Mouse (Mus musculus) liver, embryonic 15.5 days (tissue): Measurements from ENCODE around the gene Foxp1. TPM values are rescaled to one million over a fixed set of nuclear protein-coding genes. Genes with fewer than 3 reads are reported as not detected.

ENCODE experiments used
- ATAC-seq: fragments of 200-750 bp; cut with Nextera tagmentation; 2 replicates; pipeline ENCODE4 v1.8.0; 2017; ENCODE audit warnings: moderate number of reproducible peaks, mild to moderate bottlenecking, moderate library complexity; ENCODE audit not compliant: insufficient read depth
- H3K27ac ChIP-seq: fragments of 300-500 bp; sonication (generic); replicated peaks from 2 replicates; pipeline ENCODE4 v1.5.1; 2015; ENCODE audit warnings: mild to moderate bottlenecking, inconsistent platforms
- H3K27me3 ChIP-seq: fragments of 300-500 bp; sonication (generic); 2 replicates; pipeline ENCODE4 v1.6.1; 2015; ENCODE audit warnings: mild to moderate bottlenecking, inconsistent platforms
- H3K36me3 ChIP-seq: fragments of 300-500 bp; sonication (generic); replicated peaks from 2 replicates; pipeline ENCODE4 v1.6.1; 2015; ENCODE audit warnings: moderate library complexity, mild to moderate bottlenecking, inconsistent platforms
- H3K4me1 ChIP-seq: fragments of 300-500 bp; sonication (generic); replicated peaks from 2 replicates; pipeline ENCODE4 v1.6.1; 2015; ENCODE audit warnings: inconsistent platforms
- H3K4me2 ChIP-seq: fragments of 300-500 bp; sonication (generic); 2 replicates; pipeline ENCODE4 v1.6.1; 2015; ENCODE audit warnings: moderate library complexity, mild to moderate bottlenecking, inconsistent platforms
- H3K4me3 ChIP-seq: fragments of 300-500 bp; sonication (generic); replicated peaks from 2 replicates; pipeline ENCODE4 v1.5.1; 2015; ENCODE audit warnings: mild to moderate bottlenecking, inconsistent platforms
- H3K9ac ChIP-seq: fragments of 300-500 bp; sonication (generic); 2 replicates; pipeline ENCODE4 v1.6.1; 2015; ENCODE audit warnings: moderate library complexity, mild to moderate bottlenecking, inconsistent platforms
- H3K9me3 ChIP-seq: fragments of 300-500 bp; sonication (generic); replicated peaks from 2 replicates; pipeline ENCODE4 v1.6.1; 2016; ENCODE audit warnings: inconsistent platforms
- WGBS: fragments of 180-500 bp; shearing (Covaris S2); methylation state at CpG from one replicate; pipeline ENCODE4 v1.1.7; 2015; ENCODE audit warnings: mixed read lengths; ENCODE audit not compliant: insufficient replicate concordance; 5-methylcytosine and 5-hydroxymethylcytosine counted together
- polyA plus RNA-seq: library from polyadenylated mRNA; unstranded; fragments of >200 nt; fragmentation: Nextera tagmentation; extraction: Ambion mirVana; gene quantifications from 2 replicates; pipeline ENCODE4 v1.2.1, GENCODE M21; 2015

Gene Foxp1
- polyA plus RNA-seq, 1 experiment from 2014 or later, result 15.2 TPM

DNA sequence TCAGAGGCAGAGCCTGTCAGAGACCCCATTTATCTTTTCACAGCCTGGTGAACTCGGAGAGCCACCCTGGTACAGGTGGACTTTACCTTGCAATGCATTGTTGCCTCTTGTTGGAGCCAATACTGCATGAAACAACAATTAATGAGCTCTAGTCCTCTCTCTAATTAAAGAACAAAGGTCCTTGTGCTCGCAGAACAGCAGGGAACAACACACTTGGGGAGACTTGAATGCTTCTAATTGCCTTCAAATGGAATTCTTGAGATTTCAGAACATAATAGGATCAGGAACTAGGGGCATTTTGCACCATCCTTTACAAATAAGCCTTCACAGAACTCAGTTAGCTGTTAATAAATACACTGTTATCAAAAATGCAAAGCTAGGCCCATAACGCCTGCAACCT is 418.6 kb downstream of the Foxp1 start:
- ATAC-seq, result no peak
- peaks cover 30% of the 10 kb centered on the region for H3K4me1 ChIP-seq
- H3K9me3 ChIP-seq, result no peaks in the 10 kb centered on the region
- no peak overlapping the region for H3K4me3 ChIP-seq
- no peak overlapping the region for H3K9ac ChIP-seq
- H3K36me3 ChIP-seq, result no peaks in the 10 kb centered on the region
- H3K4me2 ChIP-seq, result no peak overlapping the region
- no peak overlapping the region for H3K27ac ChIP-seq
- WGBS, result 64% methylated on average over 3 of the region's 3 CpGs
- no peaks in the 10 kb centered on the region for H3K27me3 ChIP-seq

DNA sequence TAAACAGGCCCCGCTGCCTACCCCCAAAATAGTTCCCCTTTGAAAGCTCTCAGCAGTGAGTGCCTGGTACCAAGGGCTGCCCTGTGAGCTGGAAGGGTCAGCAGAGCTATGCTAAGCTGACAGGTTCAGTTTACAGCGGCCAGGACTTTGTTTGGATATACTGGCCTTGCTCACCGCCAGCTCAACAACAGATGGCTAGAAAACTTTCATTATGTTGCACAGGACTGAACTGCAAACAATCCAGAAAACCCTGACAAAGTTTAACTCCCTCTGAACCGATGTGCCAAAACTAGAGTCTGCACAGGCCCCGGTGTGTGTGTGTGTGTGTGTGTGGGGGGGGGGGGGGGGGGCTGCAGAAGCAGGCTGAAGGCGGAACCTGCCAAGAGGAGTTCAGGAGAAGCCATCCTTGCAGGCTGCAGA is 421.0 kb downstream of the Foxp1 start:
- peak overlapping the region; percentile 18; the same call in 1 of the 2 replicates for H3K4me2 ChIP-seq
- no peaks in the 10 kb centered on the region for H3K27me3 ChIP-seq
- 42% methylated on average over 6 of the region's 6 CpGs for WGBS
- H3K4me1 ChIP-seq, result peaks cover 28% of the 10 kb centered on the region
- H3K36me3 ChIP-seq, result no peaks in the 10 kb centered on the region
- no peak overlapping the region for H3K9ac ChIP-seq
- no peaks in the 10 kb centered on the region for H3K9me3 ChIP-seq
- H3K27ac ChIP-seq, result peak overlapping the region; percentile 61
- peak; percentile 83 for ATAC-seq
- no peak overlapping the region for H3K4me3 ChIP-seq

DNA sequence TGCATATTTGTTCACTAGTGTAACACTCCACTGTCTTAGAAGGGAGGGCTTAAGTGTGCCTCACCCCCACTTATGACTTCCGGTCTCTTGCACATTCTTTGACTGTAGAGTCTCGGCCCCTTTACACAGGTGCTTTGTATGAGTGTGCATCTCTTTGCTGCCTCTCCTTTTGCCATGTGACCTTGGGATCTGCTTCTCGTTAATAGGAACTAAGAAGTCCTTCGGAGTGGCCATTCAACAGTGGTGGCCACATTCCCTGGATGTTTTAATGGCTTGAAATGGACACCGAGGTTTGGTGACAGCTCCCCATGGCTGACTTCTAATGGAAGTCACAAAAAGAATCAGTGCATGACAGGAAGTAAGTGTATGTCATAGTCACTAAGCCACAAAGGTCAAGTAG is 422.2 kb downstream of the Foxp1 start:
- 0 out of 2 replicates have a peak overlapping the region, but pooled peaks have one; percentile 26 for H3K27ac ChIP-seq
- no peak overlapping the region for H3K4me3 ChIP-seq
- no peaks in the 10 kb centered on the region for H3K36me3 ChIP-seq
- H3K9ac ChIP-seq, result no peak overlapping the region
- H3K27me3 ChIP-seq, result no peaks in the 10 kb centered on the region
- no peak overlapping the region for H3K4me2 ChIP-seq
- 68% methylated on average over 5 of the region's 5 CpGs for WGBS
- peaks cover 23% of the 10 kb centered on the region for H3K4me1 ChIP-seq
- ATAC-seq, result no peak
- no peaks in the 10 kb centered on the region for H3K9me3 ChIP-seq

DNA sequence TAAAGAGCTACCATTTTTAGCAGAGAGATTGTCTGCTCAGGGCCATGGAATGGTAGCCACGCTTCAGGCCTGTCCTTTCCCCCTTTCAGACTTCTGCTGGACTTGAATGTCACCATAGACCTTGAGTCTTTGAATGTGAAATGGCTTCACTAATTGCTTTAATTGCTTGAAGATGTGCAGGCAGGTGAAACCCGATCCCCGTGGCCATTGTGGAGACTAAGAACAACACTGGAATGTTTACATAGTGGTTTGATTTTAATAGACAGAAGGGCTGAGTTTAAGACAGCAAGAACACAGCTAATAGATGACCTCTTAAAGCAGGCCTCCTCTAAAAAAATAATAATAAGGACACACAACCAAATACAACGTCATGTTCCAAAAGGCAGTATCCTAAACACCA is 422.7 kb downstream of the Foxp1 start:
- H3K4me3 ChIP-seq, result no peak overlapping the region
- no peaks in the 10 kb centered on the region for H3K27me3 ChIP-seq
- H3K9ac ChIP-seq, result no peak overlapping the region
- 65% methylated on average over 4 of the region's 4 CpGs for WGBS
- no peaks in the 10 kb centered on the region for H3K9me3 ChIP-seq
- H3K4me1 ChIP-seq, result peaks cover 22% of the 10 kb centered on the region
- no peak for ATAC-seq
- H3K36me3 ChIP-seq, result no peaks in the 10 kb centered on the region
- H3K4me2 ChIP-seq, result no peak overlapping the region
- no peak overlapping the region for H3K27ac ChIP-seq

DNA sequence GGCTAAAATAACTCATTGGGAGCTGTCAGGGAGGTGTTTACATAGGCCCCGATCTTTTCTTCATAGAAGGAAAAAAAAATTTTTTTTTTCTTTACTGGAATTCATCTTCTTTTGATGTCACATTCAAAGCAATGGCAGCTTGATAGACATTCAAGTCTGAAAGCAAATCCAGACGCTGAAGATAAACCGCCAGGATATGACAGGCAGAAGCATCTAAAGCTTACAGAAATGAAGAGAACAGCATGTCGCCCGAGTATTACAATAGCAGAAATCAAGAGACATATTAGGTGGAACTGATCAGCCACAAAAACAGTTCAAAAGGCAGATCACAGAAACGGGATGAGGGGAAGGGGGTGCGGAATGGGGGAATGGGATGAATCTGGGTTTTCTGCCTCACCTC is 425.3 kb downstream of the Foxp1 start:
- H3K27ac ChIP-seq, result no peak overlapping the region
- peaks cover 32% of the 10 kb centered on the region for H3K4me1 ChIP-seq
- no peaks in the 10 kb centered on the region for H3K9me3 ChIP-seq
- H3K9ac ChIP-seq, result no peak overlapping the region
- WGBS, result 59% methylated on average over 7 of the region's 7 CpGs
- no peaks in the 10 kb centered on the region for H3K36me3 ChIP-seq
- H3K4me2 ChIP-seq, result no peak overlapping the region
- no peaks in the 10 kb centered on the region for H3K27me3 ChIP-seq
- H3K4me3 ChIP-seq, result no peak overlapping the region
- ATAC-seq, result no peak

DNA sequence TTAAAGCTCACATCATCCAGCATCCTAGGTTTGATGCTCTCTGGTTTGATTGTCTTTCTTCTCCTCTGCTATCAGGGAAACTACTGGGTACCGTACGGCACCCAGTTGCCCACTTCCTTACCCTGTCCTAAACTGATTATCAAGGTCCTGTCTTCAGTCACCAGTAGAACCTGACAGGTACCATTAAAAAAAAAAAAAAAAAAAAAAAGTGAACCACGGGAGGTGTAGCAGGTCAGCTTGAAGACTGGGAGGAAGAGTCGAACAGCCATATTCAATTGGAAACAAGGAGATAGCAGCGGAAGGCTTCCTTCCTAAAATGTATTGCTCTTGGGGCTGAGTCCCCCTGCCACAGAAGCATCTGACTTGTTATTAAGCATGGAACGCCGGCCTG is 425.8 kb downstream of the Foxp1 start:
- 0 out of 2 replicates have a peak overlapping the region, but pooled peaks have one; percentile 60 for H3K27ac ChIP-seq
- H3K4me2 ChIP-seq, result no peak overlapping the region
- WGBS, result 40% methylated on average over 7 of the region's 7 CpGs
- no peaks in the 10 kb centered on the region for H3K9me3 ChIP-seq
- no peak overlapping the region for H3K9ac ChIP-seq
- H3K4me3 ChIP-seq, result no peak overlapping the region
- H3K36me3 ChIP-seq, result no peaks in the 10 kb centered on the region
- no peak for ATAC-seq
- no peaks in the 10 kb centered on the region for H3K27me3 ChIP-seq
- peaks cover 35% of the 10 kb centered on the region for H3K4me1 ChIP-seq

DNA sequence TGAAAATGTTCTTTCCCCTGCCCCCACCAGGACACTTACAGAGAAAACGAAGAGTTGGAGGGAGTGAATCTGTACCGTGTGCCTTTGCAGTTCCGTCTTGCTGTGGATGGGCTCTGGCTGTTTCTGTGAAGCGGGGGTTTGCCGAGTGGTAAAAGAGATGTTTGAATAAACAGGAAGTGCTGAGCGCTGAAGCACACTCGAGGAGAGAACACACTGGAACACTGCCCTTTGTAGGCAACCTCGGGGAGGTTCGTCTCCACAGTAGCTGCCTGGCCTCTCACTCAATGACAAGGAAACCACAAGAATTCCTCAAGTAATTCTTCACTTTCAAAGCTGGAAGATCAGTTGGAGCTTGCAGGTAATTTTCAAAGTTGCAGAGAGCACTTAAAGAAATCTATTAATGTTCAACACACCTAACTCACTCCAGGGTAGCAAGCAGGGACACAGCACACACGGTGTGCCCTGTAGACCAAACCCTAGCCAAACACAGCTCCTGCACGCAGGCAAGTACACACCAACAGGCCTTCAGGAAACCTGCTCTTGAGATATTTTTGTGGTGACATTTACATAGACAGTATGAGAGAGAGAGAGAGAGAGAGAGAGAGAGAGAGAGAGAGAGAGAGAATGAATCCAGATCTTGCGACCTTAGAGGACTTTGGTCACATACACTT is 426.3 kb downstream of the Foxp1 start:
- Histone ChIP-seq H3K4me1 (peaks cover 35% of the 10 kb centered on the region), H3K27me3 (no peaks in the 10 kb centered on the region), H3K4me2 (peak overlapping the region; percentile 63), H3K4me3 (peak overlapping the region; percentile 44), H3K36me3 (no peaks in the 10 kb centered on the region), H3K27ac (peak overlapping the region; percentile 60), H3K9me3 (no peaks in the 10 kb centered on the region), H3K9ac (peak overlapping the region; percentile 37)
- WGBS, result 6% methylated on average over 12 of the region's 12 CpGs
- peak; percentile 32; the same call in 1 of the 2 replicates for ATAC-seq

DNA sequence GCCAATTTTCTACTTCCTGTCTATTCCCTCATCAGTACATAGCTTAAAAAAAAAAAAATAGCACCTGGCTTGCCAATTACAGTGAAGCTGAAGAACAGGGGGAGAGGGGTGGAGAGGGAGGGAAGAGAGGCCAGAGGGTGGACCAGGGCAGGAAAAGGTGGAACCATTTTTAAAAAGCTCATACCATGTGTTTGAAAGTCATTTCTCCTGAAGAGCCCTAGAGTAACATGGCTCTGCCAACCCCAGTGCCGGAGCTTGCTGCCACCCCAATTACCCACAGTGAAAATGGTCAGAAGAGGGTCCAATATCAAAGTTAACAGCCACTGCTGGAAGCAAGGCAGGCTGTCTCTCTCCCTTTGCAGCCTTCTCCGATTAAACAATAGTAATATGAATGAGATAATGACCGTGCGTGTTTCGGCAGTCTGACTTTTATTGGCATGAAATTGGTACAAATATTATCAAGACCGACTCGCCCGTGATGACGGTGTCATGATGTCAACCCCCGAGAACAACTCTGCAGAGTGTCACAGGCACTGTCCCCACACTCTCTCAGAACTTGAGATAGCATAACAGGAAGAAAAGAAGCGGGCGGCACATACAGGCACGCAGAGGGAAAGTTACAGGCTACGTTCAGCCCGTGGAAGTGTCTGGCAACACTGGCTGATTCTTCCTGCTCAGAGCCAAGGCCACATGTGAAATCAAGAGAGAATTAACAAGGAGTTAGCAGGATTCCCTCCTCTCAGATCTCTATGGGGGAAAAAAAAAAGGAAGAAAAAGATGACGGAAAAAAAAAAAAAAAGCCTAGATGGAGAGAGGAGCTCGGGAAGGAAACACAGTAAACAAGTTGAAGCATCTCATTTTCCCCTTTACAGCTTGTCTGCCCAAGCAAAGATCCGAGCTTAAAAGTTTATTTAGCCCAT is 427.1 kb downstream of the Foxp1 start:
- peak overlapping the region; percentile 63 for H3K4me2 ChIP-seq
- H3K4me1 ChIP-seq, result peaks cover 35% of the 10 kb centered on the region
- H3K4me3 ChIP-seq, result peak overlapping the region; percentile 44
- H3K9ac ChIP-seq, result peak overlapping the region; percentile 37
- 5% methylated on average over 18 of the region's 18 CpGs for WGBS
- H3K36me3 ChIP-seq, result no peaks in the 10 kb centered on the region
- peak overlapping the region; percentile 60 for H3K27ac ChIP-seq
- no peaks in the 10 kb centered on the region for H3K27me3 ChIP-seq
- peak; percentile 76 for ATAC-seq
- H3K9me3 ChIP-seq, result no peaks in the 10 kb centered on the region

DNA sequence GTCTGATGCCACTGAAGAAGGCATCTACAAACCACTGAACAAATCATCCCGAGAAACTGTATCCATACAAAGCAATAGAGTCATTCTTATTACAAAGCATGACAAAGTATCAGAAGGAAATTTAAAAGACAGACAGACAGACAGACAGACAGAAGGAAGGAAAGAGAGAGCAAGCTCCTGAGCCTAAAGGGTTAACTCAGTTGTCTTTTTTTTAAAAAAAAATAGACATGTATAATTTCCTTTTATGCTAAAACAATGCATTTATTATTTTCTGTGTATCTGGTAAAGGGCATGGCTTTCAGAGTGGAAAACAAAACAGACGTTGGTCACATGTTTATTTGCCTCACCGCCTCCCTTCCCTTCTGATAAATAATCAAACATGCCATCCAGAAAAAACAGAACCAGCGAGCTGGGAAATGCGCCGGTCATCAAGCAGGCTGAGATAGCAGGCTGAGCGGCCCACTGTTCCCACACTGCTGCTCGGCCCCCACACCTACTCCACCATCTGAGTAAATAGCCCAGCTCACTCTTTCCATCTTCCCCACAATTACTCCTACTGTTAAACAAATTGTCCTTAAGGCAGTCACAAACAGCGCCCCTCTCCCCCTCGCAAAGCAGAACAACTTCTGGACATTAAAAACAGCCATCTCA is 428.1 kb downstream of the Foxp1 start:
- no peak for ATAC-seq
- 6% methylated on average over 10 of the region's 10 CpGs for WGBS

DNA sequence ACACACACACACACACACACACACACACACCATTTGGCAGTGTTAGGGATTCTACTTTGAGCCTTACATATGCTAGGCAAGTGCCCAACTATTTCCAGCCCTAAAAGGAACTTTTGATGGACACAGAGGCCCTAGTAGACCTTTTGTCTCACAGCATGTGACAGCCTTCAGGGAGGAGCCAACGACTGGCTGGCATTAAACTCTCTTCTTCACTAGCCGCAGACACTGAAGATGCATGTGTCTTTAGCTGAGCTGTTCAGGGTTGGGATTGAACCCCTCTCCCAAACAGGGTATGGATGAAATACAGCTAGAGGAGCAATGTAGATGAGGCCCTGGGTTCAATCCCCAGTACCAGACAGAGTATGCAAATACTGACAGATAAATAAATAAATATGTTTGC is 428.7 kb downstream of the Foxp1 start:
- H3K4me1 ChIP-seq, result peaks cover 33% of the 10 kb centered on the region
- no peak overlapping the region for H3K9ac ChIP-seq

More for the DNA sequence above, 428.1 kb downstream of the Foxp1 start:
- peaks cover 33% of the 10 kb centered on the region for H3K4me1 ChIP-seq
- no peaks in the 10 kb centered on the region for H3K9me3 ChIP-seq
- H3K27me3 ChIP-seq, result no peaks in the 10 kb centered on the region
- peak overlapping the region; percentile 60 for H3K27ac ChIP-seq
- no peaks in the 10 kb centered on the region for H3K36me3 ChIP-seq
- peak overlapping the region; percentile 63 for H3K4me2 ChIP-seq
- H3K4me3 ChIP-seq, result peak overlapping the region; percentile 29
- no peak overlapping the region for H3K9ac ChIP-seq

DNA sequence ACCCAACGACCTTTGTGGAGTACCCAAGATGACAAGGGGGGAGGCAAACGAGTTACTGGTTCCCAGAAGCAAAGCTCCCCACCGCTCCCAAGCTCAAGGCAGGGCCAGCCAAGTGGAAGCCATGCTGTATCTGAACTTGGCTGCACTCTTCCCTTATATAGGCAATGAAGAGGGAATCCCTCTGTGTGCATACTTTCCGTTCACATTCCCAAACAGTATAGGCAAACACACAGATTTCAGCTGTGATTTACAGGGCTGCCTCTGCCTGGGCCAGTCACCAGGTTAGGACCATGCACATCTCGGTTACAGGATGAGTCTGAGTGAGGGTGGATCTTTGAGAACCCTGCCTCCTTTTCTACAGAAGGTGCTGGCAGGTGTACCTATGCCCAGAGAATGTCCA is 429.3 kb downstream of the Foxp1 start:
- 57% methylated on average over 5 of the region's 5 CpGs for WGBS
- H3K4me1 ChIP-seq, result peaks cover 30% of the 10 kb centered on the region
- ATAC-seq, result no peak
- H3K4me2 ChIP-seq, result no peak overlapping the region
- H3K9me3 ChIP-seq, result no peaks in the 10 kb centered on the region
- no peaks in the 10 kb centered on the region for H3K27me3 ChIP-seq
- no peak overlapping the region for H3K4me3 ChIP-seq
- no peak overlapping the region for H3K9ac ChIP-seq
- no peak overlapping the region for H3K27ac ChIP-seq
- H3K36me3 ChIP-seq, result no peaks in the 10 kb centered on the region

More for the DNA sequence above, 428.7 kb downstream of the Foxp1 start:
- 44% methylated on average over 2 of the region's 2 CpGs for WGBS
- no peak overlapping the region for H3K4me2 ChIP-seq
- H3K27me3 ChIP-seq, result no peaks in the 10 kb centered on the region
- H3K36me3 ChIP-seq, result no peaks in the 10 kb centered on the region
- no peak for ATAC-seq
- no peaks in the 10 kb centered on the region for H3K9me3 ChIP-seq
- H3K4me3 ChIP-seq, result no peak overlapping the region
- no peak overlapping the region for H3K27ac ChIP-seq
